Mouse (Mus musculus) bone marrow macrophage, adult 2 months (primary cell): ENCODE measurements around the gene Mfap3.

Experiments
- CTCF ChIP-seq: IDR thresholded peaks from 2 replicates; pipeline ENCODE4 v1.5.1; 2012; ENCODE audit warnings: low read depth, mild to moderate bottlenecking, low read length, moderate library complexity
- POLR2A ChIP-seq: IDR thresholded peaks from 2 replicates; pipeline ENCODE4 v1.6.1; 2012; ENCODE audit warnings: mild to moderate bottlenecking, low read depth, low read length, borderline replicate concordance

DNA sequence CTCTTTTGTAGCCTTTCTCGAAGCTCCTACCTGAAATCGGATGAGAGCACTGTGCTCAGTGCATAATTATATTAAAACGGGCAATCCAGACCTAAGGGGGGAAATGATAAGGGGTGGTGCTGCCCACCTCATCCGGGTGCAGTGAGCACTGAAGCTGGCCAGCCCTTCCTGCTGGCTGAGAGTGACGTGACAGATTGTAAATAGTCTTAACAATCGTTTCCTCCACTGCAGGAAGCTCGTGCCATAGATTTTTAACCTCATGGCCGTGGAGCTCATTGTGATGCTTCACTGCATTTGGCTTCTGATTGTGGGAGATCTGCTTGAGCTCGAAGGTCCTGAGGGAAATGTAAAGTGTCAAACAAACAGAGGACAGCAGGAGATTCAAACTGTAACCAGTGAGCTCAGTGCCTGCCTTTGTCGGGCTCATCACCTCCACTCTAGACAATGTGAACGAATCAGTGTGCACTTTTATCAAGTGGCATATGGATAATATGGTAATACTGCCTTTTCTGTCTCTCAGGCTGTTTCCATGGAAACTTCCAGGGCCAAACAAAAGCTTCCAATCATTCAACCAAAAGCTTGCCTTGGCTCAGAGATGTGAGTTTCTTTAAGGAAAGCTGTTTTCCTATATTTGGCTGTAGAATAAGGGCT, 13.0 kb downstream of the Mfap3 start:
- TF ChIP-seq CTCF (no peak), POLR2A (no peak)
